Mouse (Mus musculus) lung, postnatal 0 days (tissue): Measurements from ENCODE around the gene Gm20547. TPM values are rescaled to one million over a fixed set of nuclear protein-coding genes. Genes with fewer than 3 reads are reported as not detected.
"Not testable (repeated sequence)": the region's sequence is repeated elsewhere in the genome, so short reads cannot be mapped to it uniquely, and the experiment has no call there.

Source experiments
- ATAC-seq: fragments of 200-750 bp; cut with Nextera tagmentation; 2 replicates; pipeline ENCODE4 v1.8.0; 2017; ENCODE audit warnings: moderate library complexity
- DNase-seq: peaks from one replicate; pipeline ENCODE4 v3.0.0-alpha.2; 2016; ENCODE audit warnings: low spot score
- H3K27ac ChIP-seq: fragments of 300-500 bp; sonication (generic); 2 replicates; pipeline ENCODE4 v1.5.1; 2014; ENCODE audit warnings: antibody characterized with exemption, mild to moderate bottlenecking, low read length, mixed read lengths
- H3K27me3 ChIP-seq: fragments of 300-500 bp; sonication (generic); replicated peaks from 2 replicates; pipeline ENCODE4 v1.6.1; 2014; ENCODE audit warnings: low read length, mixed read lengths; ENCODE audit not compliant: insufficient read depth
- H3K36me3 ChIP-seq: fragments of 300-500 bp; sonication (generic); 2 replicates; pipeline ENCODE4 v1.6.1; 2014; ENCODE audit warnings: low read length, mixed read lengths; ENCODE audit not compliant: insufficient read depth
- H3K4me1 ChIP-seq: fragments of 300-500 bp; sonication (generic); 2 replicates; pipeline ENCODE4 v1.6.1; 2014; ENCODE audit warnings: antibody characterized with exemption, low read depth, low read length, mixed read lengths; ENCODE audit not compliant: insufficient read depth
- H3K4me2 ChIP-seq: fragments of 300-500 bp; sonication (generic); replicated peaks from 2 replicates; pipeline ENCODE4 v1.6.1; 2014; ENCODE audit warnings: low read depth, mild to moderate bottlenecking, low read length, moderate library complexity, mixed read lengths
- H3K4me3 ChIP-seq: fragments of 300-500 bp; sonication (generic); 2 replicates; pipeline ENCODE4 v1.5.1; 2014; ENCODE audit warnings: low read depth, low read length
- H3K9ac ChIP-seq: fragments of 300-500 bp; sonication (generic); replicated peaks from 2 replicates; pipeline ENCODE4 v1.6.1; 2014; ENCODE audit warnings: low read depth, mild to moderate bottlenecking
- H3K9me3 ChIP-seq: fragments of 300-500 bp; sonication (generic); 2 replicates; pipeline ENCODE4 v1.6.1; 2016; ENCODE audit warnings: low read length, mixed read lengths
- CTCF ChIP-seq: IDR thresholded peaks from 2 replicates; pipeline ENCODE4 v1.5.1; 2016; ENCODE audit warnings: antibody characterized with exemption, mild to moderate bottlenecking
- EP300 ChIP-seq: IDR thresholded peaks from 2 replicates; pipeline ENCODE4 v1.6.1; 2016; ENCODE audit warnings: antibody characterized with exemption, mild to moderate bottlenecking, control low read depth
- WGBS: fragments of 180-500 bp; shearing (Covaris S2); extraction: QIAGEN DNeasy Blood & Tissue Kit; methylation state at CpG from one replicate; pipeline ENCODE4 v1.1.7; 2014; 5-methylcytosine and 5-hydroxymethylcytosine counted together
- polyA plus RNA-seq: library from polyadenylated mRNA; unstranded; fragments of >200 nt; fragmentation: Nextera tagmentation; extraction: Ambion mirVana; gene quantifications from 2 replicates; pipeline ENCODE4 v1.2.1, GENCODE M21; 2015

Gene Gm20547
- polyA plus RNA-seq, 1 experiment from 2014 or later, result not detected

DNA sequence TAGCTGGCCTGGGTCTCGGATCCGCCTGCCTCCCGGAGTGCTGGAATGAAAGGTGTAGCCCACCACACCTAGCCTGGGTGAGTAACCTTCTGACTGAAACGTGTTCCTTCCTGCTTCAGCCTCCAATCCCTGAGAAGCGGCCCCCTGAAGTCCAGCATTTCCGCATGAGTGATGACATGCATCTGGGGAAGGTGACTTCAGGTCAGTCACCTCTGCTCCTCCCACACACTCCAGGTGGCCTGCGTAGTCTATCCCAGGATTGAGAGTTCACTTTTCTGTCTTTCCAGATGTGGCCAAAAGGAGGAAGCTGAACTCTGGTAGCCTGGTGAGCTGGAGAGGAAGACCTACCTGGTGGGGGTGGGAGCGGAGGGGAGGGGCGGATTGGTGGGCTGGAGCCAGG is 21.1 kb upstream of the Gm20547 start:
- Histone ChIP-seq H3K27me3 (no peaks in the 10 kb centered on the region), H3K27ac (no peak overlapping the region), H3K9ac (no peak overlapping the region), H3K4me2 (no peak overlapping the region), H3K9me3 (no peaks in the 10 kb centered on the region), H3K4me1 (no peaks in the 10 kb centered on the region), H3K36me3 (peaks cover 29% of the 10 kb centered on the region), H3K4me3 (no peak overlapping the region)
- DNase-seq, result no peak
- ATAC-seq, result no peak
- 84% methylated on average over 9 of the region's 9 CpGs for WGBS
- no peak for TF ChIP-seq CTCF

DNA sequence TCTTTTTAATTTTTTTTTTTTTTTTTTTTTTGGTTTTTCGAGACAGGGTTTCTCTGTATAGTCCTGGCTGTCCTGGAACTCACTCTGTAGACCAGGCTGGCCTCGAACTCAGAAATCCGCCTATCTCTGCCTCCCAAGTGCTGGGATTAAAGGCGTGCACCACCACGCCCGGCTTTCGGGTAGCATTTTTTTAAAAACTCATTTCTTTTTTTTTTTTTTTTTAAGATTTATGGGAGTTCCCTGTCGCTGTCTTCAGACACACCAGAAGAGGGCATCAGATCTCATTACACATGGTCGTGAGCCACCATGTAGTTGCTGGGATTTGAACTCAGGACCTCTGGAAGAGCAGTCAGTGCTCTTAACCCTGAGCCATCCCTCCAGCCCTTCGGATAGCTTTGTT is 20.1 kb upstream of the Gm20547 start:
- not testable (repeated sequence) for H3K27ac ChIP-seq, H3K4me3 ChIP-seq, H3K4me1 ChIP-seq, H3K9me3 ChIP-seq, ATAC-seq, H3K27me3 ChIP-seq, DNase-seq, H3K9ac ChIP-seq, H3K4me2 ChIP-seq
- 85% methylated on average over 9 of the region's 10 CpGs for WGBS
- peaks cover 20% of the 10 kb centered on the region for H3K36me3 ChIP-seq

GRCm38 (mm10) chr17:34900826-34901225 is 19.0 kb upstream of the Gm20547 start:
- H3K27ac ChIP-seq, H3K4me3 ChIP-seq, H3K36me3 ChIP-seq, DNase-seq, H3K27me3 ChIP-seq, H3K4me2 ChIP-seq, H3K4me1 ChIP-seq, H3K9ac ChIP-seq, ATAC-seq, H3K9me3 ChIP-seq: not testable (repeated sequence)

- no peaks in the 10 kb centered on the region for H3K4me1 ChIP-seq
- peak overlapping the region; percentile 86 for H3K4me2 ChIP-seq
- ATAC-seq (no peak), DNase-seq (peak; percentile 76)
- no peak for TF ChIP-seq EP300
- TF ChIP-seq CTCF, result no peak
- peak overlapping the region; percentile 85 for H3K9ac ChIP-seq
- peak overlapping the region; percentile 91 for H3K4me3 ChIP-seq
- 0% methylated on average over 5 of the region's 5 CpGs for WGBS
- no peaks in the 10 kb centered on the region for H3K9me3 ChIP-seq
- H3K36me3 ChIP-seq, result no peaks in the 10 kb centered on the region
- peak overlapping the region; percentile 92 for H3K27ac ChIP-seq
- no peaks in the 10 kb centered on the region for H3K27me3 ChIP-seq
Measured at GRCm38 (mm10) chr17:34899890-34900243, 18.0 kb upstream of the Gm20547 start.

GRCm38 (mm10) chr17:34899053-34899889 is 17.4 kb upstream of the Gm20547 start:
- TF ChIP-seq EP300 (no peak), CTCF (no peak)
- peak overlapping the region; percentile 85 for H3K9ac ChIP-seq
- no peaks in the 10 kb centered on the region for H3K4me1 ChIP-seq
- no peaks in the 10 kb centered on the region for H3K27me3 ChIP-seq
- ATAC-seq (no peak), DNase-seq (peak; percentile 38)
- WGBS, result 2% methylated on average over 30 of the region's 45 CpGs
- peak overlapping the region; percentile 92 for H3K27ac ChIP-seq
- peak overlapping the region; percentile 91 for H3K4me3 ChIP-seq
- H3K4me2 ChIP-seq, result peak overlapping the region; percentile 86
- no peaks in the 10 kb centered on the region for H3K9me3 ChIP-seq
- no peaks in the 10 kb centered on the region for H3K36me3 ChIP-seq

GRCm38 (mm10) chr17:34898706-34899052 is 16.8 kb upstream of the Gm20547 start:
- H3K4me3 ChIP-seq, result peak overlapping the region; percentile 91
- TF ChIP-seq EP300, result no peak
- TF ChIP-seq CTCF, result no peak
- H3K36me3 ChIP-seq, result no peaks in the 10 kb centered on the region
- H3K9ac ChIP-seq, result peak overlapping the region; percentile 85
- no peak for ATAC-seq
- DNase-seq, result no peak
- H3K4me1 ChIP-seq, result peaks cover 3% of the 10 kb centered on the region; the same call in 1 of the 2 replicates
- peak overlapping the region; percentile 86 for H3K4me2 ChIP-seq
- H3K27me3 ChIP-seq, result no peaks in the 10 kb centered on the region
- 0% methylated on average over 7 of the region's 47 CpGs for WGBS
- no peaks in the 10 kb centered on the region for H3K9me3 ChIP-seq
- H3K27ac ChIP-seq, result peak overlapping the region; percentile 92
